Mouse (Mus musculus) thymus, postnatal 14 days (tissue): Measurements from ENCODE around the gene Slit1.

Experiments used
- DNase-seq: peaks from one replicate; pipeline ENCODE4 v3.0.0; 2021

Gene Slit1

DNA sequence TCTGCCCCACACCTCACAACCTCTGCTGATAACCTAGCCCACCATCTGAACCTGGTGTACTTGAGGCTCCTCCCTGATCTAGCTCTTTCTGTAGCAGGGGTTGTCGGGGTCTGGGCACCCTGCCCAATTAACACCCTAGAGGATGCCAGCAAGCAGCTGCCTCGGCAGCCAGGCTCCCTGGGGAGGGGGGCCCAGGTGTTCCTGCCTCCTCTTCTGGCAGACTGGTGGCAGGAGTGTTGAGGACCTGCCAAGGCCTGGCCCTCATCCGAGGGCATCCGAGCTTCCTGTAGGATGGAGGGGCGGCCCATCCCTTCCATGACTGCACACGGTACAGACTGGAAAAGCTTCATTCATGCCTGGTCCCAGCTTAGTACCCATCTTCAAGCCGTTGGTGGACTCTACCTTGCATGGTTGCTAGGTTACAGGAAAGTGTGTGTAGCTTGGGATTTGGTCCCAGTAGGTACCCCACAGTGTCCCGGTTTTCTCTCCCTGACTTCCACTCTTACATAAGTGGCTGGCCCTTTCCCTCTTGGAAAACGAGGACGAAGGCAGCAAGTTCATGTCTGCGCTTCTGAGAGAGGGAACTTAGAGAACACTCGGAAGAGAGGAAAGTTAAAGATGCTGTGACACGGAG is 57.9 kb downstream of the Slit1 start:
- DNase-seq: no peak

DNA sequence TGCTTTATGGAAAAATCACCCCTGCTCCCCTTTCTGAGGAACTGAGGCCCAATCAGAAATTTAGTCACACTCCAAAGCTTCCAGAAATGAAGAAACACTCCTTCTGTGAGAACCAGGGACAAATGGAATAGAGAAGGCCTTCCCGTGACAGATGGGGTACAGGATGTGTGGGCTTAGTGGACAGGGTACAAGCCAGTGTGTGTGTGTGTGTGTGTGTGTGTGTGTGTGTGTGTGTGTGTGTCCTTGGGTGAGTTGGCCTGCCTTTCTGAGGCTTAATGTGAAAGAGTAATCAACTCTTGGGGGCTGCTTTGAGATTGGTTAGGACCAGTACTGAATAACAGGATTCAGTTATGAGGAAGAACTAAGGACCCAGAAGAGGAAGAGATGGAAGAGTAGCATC is 58.6 kb downstream of the Slit1 start:
- DNase-seq: no peak

DNA sequence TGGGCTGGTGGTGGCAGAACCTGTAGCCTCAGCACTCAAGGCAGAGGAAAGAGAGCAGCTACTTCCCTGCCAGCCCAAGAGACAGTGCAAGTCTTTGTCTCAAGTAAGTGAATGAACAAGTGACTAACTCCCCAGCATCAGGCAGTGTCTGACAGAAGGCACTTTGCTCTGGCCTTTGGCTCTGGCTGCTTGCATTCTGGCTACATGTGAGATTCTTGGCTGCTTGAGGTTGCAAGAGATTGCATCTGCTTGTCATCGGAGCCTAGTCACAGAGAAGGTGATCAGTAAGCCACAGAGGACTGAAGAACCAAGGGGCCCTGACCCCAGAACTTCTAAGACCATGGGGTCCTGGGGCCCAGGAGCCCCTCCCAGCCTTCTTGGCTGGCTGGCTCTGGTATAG is 59.5 kb downstream of the Slit1 start:
- no peak for DNase-seq

DNA sequence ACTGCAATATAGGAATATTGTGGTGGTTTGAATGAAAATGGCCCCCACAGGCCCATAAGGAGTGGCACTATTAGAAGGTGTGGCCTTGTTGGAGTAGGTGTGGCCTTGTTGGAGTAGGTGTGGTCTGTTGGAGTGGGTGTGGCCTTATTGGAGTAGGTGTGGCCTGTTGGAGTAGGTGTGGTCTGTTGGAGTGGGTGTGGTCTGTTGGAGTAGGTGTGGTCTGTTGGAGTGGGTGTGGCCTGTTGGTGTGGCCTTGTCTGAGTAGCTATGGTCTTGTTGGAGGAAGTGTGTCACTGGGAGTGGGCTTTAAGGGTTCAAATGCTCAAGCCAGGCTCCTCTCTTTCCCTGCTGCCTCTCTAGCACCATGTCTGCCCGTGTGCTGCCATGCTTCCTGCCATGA is 63.2 kb downstream of the Slit1 start:
- no peak for DNase-seq

DNA sequence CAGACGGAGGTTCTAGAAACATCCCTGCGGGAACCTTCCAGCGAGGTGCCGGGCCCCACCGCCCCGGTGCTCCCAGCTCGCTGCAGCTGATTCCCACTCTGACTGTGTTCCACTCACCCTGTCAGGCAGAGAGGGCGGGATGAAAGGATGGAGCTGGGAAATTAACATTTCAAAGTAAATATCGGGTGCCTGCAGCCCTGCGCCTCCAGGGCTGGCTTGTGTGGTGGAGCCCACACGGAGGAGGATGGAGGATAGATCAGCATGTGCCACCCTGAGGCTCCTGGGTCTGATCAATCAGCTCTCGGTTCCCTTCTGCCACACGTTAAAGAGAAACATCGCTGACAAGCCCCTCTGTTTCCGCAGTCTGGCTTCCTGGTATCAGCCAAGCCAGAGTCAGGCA is 64.4 kb downstream of the Slit1 start:
- no peak for DNase-seq

DNA sequence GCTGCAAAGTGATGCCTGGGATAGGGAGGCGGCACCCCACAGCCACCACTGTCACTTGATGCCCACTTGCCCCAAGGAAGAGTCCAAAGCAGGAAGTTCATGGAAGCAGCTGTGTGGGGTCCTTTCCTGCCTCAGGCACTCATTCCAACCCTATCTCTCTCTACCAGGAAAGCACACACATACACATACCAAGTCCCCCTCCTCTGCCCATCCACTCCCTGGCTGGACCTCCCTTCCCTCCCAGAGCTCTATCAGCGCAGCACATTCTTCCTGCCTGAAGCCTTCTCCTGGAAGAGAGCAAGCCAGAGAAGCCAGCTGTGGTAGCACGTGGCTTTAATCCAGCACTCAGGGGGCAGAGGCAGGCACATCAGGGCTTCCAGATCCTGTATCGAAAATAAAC is 65.9 kb downstream of the Slit1 start:
- DNase-seq: no peak

DNA sequence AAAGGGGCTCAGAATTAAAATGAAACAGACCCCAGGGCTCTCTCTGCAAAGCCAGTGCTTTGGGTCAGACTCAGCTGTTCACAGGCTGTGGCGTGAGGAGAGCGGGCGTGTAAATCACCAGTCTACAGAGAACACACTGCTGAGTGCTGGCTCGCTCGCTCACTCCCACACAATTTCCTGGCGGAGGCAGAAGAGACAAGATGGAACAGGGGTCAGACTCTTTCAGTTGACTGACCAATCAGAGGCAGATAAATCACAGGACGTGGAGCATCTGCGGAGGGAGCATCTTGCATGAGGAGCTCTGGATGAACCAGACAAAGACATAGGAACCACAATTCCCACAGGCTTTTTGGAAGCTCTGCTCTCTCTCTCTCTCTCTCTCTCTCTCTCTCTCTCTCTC is 67.9 kb downstream of the Slit1 start:
- DNase-seq: no peak

DNA sequence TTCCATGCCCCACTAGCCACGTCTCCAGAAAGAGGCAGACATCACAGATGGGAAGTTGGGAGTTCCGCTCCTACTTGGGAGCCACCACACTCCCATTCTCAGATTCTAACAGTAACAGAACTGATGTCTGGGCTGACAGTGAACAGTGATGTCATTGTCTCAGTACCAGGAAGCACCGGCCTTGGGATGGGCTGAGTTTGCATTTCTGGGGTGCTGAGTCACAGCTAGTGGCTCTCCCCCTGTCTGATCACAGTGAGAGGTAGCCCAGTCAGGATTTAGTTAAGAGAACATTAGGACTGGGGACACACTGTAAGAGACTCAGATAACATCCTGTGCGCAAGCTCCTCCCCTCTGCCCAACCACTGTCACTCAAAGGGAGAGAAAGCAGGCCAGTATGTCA is 69.1 kb downstream of the Slit1 start:
- DNase-seq: no peak

DNA sequence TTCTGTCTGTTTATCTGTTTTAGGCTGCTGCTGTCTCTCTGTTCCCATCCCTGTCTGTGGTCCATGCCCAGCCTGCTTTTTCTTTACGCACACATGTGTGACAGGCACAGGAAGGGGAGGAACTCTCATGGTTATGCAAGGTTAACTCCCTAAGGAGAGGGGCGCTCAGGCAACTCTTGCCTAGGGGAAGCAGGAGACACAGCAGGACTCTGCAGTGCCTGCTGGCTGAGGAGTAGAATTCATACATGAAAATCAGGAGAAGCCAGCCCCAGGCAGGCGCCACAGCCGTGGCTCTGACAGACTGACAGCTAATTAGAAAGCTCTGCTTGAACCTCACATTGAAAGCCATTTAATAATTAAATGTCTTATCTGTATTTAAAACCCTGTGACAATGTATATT is 70.6 kb downstream of the Slit1 start:
- no peak for DNase-seq

DNA sequence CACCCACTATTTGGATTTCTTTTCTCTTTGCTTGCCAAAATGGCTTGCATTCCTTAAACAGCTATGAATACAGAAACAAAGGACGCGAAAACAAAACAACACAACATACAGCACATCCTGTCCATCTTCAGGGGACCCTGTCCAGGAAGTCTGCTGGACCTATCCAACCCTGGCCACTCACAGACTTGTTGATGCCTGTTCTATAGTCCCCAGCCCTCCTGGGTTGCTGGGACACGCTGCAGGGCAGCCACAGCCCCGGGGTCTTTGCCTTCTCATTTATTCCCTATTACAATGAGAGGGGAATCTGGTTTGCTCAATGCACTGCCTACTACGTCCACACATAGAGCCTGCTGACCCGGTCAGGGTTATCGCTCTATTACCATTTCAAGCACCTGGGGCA is 72.5 kb downstream of the Slit1 start:
- DNase-seq: no peak

DNA sequence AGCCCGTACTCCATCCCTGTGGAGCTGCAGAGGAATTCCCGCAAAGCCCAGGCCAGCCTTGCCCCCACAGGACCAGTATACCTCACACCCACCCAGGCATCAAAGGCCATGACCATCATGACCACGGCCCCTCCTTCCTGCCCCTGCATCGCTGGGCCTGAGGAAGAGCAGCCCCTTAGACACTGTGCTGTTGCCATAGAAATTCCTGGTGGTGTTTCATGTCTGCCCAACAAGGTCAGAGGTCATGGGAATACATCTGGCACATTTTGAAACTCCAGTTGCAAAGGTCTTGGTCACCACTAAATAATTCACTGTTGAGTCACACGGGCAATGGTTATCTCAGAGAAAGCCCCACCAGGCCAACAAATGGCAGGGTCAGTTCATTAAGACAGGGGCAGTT is 73.0 kb downstream of the Slit1 start:
- DNase-seq: no peak

DNA sequence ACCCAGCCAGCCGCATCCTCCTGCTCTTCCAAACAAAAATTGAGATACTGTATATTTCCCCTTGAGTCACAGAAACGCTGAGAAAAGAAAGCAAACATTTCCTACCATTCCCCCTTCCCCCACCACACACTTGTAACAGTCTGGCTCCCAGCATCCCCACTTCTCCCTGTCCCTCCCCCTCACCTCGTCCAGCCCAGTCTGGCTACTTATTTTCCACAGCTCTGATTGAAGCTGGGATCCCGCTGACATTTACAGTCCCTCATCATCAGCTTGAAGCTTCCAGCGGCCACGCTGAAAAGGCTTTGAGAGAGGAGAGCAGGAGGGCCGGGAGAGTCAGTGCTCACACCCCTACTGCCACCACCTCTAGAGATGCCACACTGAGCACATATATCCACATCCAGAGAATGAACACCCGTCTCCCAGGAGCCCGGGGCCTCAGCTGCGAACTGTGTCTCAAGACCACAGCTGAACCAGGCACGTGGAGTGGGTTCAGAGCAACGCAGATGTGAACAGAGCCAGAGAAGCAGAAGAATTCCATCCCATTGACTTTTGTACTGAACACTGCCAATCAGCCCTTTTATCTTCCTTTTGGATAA is 73.6 kb downstream of the Slit1 start:
- DNase-seq: no peak

DNA sequence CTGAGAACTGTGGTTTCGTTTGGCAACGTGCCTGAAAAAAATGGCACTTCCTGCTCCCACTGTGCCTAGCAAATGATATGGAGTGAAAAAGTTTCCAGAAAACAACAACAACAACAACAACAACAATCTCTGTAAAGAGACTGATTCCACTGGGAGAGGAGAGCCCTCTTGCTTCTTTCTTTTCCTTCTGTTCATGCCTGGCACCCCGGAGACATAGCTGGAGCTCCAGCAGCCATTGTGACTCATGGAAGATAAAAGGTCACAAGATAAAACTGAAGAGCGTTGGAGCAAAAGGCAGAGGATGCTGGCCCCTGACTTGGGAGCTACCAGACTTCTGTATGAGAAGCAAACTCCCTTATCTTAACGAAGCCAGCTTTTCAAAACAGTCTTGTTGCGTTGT is 75.9 kb downstream of the Slit1 start:
- no peak for DNase-seq

DNA sequence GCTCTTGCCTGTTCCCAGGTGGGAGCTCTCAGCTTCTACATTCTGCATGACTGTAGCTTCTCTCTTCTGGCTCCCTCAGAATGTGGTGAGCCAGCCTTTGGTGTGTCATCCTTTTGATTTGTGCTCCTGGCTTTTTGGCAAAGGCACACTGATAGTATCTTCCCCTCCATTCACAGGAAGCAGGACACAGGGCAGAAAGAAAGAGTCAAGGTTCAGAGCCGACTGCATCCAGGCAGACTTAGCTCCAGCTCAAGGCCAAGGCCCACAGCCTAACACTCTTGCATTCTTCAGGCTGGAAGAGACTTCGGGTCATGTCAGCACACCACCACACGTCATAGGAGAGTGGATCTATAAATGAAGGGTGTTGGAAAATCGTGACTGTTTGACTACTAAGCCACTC is 77.5 kb downstream of the Slit1 start:
- DNase-seq: no peak

DNA sequence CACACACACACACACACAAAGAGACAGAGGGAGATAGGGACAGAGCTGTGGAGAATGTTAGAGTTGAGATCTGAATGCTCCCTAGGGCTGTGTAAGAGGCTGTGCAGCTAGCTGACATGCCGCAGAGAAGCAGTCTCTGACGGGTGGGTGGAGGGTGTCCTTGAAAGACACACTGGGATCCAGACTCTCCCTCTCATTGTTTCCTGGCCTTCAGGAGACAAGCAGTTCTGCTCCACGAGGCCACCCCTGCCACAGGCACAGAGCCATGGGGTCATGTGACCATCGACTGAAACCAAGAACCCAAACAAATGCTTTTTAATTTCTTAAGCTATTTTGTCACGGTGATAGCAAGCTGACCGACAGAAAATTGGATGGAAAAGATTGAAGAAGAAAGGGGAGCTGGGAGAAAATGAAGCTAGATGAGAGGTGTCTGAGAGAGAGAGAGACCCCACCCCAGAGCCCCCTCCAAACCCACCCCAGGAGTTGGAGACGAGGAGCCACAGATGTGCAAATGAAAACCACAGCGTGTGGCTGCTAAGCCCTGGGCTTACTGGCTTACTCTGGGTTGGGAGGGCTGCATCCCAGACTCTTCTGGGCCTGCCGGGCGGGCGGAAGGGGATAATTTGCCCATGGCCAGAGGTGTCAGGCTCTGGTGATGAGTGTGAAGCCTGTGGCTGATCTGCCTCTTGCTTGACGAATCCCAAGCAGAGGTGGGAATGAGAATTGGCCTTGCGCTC is 79.8 kb downstream of the Slit1 start:
- no peak for DNase-seq

DNA sequence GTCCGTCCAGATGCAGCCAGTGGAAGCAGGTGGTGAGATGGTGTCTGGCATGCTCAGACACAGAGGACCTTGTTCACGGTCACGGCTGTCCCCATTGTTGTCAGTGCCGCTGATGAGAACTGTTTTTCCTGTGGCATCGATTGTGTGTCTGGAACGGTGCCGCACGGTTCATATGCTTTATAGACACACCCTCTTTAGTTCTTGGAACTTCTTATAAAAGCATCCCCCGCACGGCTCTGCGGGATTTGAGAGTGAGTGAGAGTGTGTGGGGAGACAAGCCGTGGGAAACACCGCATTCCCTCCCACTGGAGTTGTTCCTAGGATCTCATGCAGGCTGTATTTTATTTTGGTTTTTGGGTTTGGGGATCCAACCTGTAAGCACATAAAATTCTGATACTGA is 82.0 kb downstream of the Slit1 start:
- no peak for DNase-seq

DNA sequence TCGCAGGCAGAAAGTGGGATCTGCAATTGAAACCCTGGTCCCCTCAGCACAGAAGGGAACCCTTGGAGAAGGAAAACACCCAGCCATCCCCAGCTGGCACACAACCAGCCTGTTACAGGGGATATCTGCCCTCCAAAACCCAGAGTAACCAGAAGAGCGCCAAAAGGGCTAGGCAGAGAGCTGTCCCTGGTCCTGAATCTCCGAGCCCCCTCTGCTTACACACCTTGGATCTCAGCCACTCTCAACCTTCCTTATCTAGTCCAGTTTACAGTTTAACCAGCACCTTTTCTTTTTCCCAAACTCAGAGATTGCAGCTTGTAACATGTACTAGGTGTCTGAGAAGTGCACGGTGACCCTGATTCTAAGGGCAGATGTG is 82.5 kb downstream of the Slit1 start:
- DNase-seq: peak; percentile 63

DNA sequence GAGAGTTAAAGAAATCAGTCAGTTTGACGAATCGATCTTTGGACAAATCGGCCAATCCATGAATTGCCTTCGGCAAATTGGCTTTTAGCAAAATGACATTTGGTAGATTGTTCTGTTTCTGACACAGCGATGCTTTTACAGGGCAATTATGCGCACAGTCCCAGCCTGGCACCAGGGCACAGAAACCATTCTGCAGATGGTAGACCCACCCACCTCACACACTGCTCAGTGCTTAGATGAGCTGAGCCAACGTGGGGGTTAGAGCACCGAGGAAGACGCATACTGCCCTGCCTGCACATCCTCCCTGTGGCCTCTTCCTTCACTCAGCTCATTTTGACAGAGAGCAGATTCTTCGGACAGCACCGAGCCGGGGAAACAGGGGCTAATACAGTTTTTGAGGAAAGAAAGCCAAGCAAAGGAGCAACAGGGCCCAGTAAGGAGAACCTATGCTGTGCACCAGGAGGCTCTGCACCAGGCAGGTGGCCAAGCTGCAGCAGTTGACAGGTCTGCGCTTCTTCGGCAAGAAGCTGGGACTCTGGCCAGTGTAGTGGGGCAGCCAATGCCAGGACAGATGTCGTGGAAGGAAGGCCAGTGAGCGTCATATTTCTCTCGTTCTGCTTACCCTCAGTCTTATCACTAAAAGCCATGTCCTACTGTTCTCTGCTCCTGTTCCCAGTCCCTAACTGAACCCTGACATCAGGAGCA is 83.0 kb downstream of the Slit1 start:
- DNase-seq: no peak

DNA sequence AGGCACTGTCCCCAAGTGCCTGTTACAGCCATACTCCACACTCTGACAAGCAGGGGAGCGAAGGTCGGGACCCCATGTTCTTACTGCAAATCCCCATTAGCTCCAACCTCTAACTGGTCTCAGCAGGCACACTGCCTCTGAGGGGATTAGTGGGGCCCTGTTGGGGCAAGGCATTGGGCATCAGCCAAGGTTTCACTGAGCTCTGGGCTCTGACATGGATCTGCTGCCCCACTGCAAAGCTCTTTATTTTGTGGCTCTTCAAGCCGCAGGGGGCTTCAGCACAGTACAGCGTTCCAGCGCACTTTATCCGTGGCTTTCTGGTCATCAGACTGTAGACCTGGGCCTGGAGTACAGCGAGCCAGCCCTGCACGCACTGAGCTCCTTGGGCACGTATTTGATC is 86.0 kb downstream of the Slit1 start:
- DNase-seq: no peak

DNA sequence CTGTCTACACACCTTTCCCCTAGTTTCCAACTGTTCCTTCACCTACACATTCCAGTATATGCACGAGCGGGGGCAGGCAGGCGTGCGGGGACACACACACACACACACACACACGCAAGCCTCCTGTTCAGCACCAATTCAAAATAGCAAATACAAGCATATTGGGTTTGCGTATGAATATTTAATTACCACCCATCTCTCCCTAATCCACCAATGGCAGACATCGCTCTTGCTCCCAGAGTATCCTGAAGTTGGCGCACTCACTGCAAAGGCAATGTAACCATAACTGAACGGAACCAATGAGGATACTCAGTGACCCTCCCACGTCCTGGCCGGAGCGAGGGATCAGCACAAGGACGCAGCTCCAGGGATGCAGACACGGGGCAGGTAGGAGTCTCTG is 86.8 kb downstream of the Slit1 start:
- DNase-seq: no peak

DNA sequence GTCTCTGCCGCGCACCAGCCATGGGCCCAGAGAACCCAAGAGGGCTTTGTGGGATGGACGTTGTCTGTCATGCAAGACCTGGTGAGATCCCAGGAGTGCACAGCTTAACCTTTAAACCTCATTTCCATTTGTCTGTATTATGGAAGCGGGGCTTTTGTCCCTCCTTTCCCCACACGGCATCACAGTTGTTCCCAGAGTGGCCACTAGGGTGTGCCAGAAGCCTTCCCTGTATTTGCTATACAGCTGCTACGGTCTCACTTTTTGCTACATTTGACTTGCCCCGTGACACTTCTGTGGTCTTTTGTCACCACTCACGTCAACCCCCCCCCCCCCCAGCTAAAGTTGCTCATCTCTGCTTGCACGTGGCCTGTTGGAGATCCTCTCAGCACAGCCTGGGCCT is 87.5 kb downstream of the Slit1 start:
- DNase-seq: peak; percentile 79

DNA sequence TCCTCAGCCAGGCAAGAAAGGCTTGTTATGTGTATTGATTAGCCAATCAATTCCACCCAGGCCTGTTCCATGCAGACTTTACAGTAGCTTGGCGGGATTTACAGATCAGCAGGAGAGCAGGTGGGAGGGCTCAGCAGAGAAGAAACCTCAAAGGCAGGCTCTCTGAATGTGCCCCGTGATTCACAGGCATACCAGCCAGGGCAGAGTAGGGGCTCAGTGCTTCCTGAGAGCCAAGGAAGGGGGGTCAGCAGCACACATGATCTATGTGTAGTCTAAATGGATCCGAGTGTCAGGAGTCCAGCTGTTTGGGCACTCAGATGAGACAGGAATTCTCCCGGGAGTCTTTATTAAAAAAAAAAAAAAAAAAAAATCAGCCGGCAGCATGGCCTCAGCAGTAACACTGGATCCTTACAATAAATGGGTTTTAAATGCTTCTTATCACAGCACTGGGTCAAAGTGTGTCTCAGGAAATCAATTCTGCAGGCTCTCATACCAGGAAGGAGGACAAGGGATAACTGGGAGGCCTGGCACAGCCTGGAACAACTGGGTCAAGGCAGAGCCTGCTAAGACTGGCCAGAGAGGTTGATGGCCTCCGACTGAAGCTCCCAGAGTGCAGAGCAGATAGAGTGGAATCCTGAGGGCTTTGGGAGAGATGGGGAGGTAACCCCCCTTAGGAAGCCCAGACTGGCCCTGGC is 88.2 kb downstream of the Slit1 start:
- DNase-seq: no peak

DNA sequence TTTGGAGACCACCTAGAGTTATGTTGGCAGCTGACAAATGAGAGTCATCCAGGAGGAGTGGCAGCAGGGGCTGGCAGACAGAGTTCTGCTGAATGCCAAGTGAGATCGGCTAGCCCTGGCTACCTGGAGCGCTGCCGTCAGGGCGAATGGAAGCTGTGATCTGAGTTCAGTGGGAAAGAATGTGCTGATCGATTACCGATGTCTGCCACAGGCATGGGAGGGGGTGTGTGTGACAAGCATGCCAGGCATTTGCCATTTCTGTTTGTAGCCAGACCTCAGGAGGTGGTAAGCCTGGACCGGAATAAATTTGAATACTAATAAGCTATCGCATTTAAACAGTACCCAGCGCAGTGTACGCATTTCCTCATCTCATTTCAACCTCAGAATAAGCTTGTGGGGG is 91.5 kb downstream of the Slit1 start:
- no peak for DNase-seq

DNA sequence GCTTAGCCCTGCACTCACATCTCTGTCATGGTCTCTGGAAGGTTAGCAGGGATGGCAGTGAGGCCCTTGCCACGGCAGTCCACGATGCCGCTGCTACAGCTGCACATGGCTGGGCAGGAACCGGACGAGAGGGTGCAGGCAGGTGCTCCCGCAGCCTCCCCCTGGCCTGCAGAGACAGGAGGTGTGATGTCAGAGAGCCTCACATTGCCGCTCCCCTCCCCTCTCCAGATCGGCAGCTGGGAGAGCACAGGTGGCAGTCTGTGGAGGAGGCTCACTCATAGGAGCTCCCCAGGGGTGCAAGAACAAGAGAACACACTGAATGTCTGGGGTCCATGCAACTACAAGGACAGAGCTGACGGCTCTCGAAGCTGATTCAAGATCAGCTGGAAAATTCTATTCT is 94.1 kb downstream of the Slit1 start:
- peak; percentile 83 for DNase-seq
